Mouse (Mus musculus): ENCODE measurements at regions not wholly inside any gene's neighbourhood (a gene's known extent, or its start where the extent isn't known, plus 50 kb on each side); places are given as distances from the start of the nearest gene placed in this dataset.

DNA sequence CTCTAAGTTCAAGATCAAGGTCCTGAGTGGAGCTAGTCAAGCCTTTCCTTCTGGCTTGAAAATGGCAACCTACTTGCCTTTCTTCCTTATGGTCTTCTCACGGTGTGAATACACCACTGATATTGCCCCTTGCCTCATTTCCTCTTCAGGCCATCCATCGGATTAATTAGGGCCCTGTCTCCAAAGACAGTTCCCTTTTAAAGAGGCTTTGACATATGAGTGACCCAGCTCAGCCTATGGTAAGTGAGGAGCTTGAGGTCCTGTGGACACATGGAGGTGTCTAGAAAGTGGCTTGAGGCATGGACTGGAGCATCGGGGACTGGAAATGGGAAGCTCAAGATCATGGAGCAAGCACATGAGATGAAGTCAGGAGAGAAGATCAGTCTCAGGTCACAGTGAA is 201.5 kb downstream of the Gm10260 start:
- no peak for DNase-seq

- no peak for DNase-seq
Measured at GRCm38 (mm10) chr13:97555312-97555711, 205.1 kb downstream of the Gm10260 start.

- no peak for DNase-seq
Measured at GRCm38 (mm10) chr13:97554601-97555000, 205.8 kb downstream of the Gm10260 start.

DNA sequence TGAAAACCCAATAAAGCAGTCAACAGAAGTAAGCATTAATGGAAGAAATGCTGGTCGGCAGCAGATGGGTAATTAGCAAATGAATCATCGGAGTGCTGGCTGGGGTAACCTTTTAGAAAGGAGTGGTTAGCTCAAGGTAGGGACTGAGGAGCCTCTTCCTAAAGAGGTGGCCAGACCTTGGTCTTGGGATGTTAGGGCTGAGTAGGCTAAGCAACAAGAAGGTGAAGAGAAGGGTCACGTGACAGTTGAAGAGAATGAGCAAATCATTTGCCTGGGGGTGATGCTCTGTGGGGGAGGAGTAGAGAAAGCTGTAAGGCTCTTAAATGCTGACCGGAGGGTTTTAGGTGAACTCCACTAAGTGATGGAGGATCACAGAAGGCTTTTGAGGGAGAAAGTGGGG is 208.2 kb downstream of the Gm10260 start:
- DNase-seq: no peak

- no peak for DNase-seq
Measured at GRCm38 (mm10) chr13:97550880-97551279, 209.6 kb downstream of the Gm10260 start.

- DNase-seq: no peak
Measured at GRCm38 (mm10) chr13:97550172-97550571, 210.3 kb downstream of the Gm10260 start.

DNA sequence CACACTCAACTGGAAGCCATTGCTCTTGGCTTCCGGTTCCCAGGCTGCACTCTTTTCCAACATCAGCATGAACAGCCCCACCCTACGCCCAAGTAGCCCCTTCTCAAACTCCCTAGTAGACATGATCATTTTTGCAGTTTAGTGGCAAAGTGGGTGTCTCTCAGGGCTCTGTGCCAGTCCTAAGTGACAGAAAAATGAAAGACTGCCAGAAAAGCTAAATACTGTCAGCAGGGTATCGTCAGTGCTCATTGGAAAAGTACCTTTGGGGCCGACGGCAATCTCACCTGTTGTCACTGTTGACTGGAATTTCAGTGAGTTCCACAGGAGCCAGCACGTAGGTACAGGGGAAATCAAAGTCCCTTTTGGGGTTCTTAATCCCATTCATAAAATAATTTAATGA is 211.0 kb downstream of the Gm10260 start:
- no peak for DNase-seq

DNA sequence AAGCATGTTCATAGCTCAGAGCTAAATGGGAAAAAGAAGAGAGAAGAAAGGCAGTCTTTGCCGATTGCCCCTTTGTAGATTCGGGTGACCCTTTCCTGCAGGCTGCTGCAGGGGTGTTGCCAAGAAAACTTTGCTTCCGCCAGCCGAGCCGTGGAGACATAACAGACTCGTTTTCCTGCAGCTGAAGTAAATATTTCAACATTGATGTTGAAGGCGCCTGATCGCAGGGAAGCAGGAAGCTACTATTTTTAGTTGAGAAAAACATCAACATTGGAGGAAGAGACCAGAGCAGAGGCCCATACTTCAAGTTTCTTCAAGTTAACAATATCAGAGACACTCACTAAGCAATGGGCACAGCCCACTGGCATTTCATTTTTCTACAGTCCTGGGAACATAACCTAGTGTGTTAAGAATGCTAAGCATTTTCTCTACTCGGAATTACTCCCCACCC is 211.9 kb downstream of the Gm10260 start:
- peak; percentile 39 for DNase-seq

DNA sequence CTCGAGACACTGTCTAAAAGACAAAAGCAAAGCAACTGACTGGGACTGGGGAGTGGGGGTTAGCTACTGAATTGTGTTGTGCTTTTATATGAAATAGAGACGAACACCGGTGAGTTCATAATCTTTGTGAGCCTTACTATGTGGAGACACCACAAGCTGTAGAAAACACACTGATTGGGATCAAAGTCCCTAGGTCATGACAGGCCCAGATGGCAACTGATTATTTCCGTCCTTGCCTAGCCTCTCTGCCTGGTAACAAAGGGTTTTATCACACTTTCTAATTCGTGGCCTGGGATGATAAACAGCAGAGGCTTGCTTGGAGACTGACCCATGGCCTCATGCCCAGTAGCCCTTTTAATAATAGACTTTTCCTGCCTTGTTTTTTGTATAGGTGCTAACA is 213.5 kb downstream of the Gm10260 start:
- DNase-seq: no peak

GRCm38 (mm10) chr13:97545971-97546454 is 214.4 kb downstream of the Gm10260 start:
- no peak for DNase-seq

DNA sequence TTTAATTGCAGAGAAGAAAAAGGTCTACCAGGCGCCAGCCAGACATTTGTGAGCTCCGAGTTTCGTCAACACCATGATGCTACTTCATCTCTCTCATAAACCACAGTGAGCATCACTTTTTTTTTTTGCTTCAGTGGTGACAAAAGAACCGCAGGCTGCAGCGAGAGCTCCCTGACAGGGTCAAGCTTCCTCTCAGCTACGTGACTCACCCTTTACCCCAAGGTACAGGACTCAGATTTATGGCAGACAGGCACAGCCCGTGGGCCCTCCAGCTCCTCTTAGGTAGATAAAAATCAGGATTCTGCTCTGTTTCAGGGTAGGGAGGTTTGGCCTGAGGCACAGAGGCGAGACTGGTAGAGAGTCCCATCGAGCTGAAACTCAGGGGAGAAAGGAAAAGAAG is 220.7 kb downstream of the Gm10260 start:
- no peak for DNase-seq

DNA sequence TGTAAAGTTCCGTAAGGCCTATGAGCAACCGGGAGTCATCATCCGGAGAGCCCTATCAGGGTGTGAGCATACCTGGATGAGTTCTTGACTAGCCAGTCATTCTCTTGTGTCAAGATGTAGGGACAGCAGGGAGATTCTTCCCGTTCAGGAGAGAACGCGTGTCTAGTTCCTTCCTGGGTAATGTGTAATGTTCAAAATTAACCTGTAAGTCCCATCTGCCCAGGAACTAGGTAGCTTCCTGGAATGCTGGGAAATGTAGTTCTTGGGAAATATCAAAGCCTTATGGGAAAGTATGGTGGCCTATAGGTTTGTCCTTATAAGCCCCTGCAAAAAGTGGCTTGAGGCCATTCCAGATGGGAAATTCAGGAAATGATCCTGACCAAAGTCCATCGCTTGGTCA is 222.0 kb downstream of the Gm10260 start:
- DNase-seq: no peak

DNA sequence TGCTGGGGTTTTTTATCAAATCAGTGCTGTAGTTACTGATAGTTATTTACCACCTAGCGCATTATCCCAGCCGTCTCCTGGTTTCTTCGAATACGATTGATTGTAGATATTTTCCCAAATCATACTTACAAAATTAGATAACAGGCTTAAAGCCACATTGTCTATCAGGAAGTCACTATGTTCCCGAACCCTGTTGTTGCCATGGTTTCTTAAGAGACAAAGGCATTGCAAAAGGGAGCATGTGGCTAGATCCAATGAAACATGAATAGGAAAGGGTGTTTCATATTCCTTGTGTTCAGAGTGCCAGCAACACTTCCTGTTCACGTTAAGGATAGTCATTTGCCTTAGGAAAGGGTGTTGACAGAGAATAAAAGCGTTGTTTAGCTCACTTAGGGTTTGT is 222.7 kb downstream of the Gm10260 start:
- DNase-seq: no peak

DNA sequence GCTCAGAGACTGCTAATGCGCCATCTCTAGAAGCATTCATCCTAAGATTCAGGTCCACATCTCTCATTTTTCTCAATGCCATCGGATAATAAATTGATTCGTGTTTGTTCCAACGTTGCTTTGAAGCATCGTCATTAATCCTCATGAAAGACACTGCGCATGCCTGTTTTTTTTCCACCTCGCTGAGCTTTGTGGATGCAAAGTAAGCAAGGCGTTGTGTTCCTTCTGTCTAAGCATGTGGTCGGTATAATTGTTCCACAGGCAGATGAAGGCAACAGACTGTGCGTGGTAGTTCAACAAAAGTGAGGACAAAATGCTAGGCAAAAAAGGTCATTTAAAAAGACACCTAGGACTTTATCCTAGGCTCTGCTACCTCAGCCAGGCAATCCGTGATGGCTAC is 223.2 kb downstream of the Gm10260 start:
- no peak for DNase-seq

DNA sequence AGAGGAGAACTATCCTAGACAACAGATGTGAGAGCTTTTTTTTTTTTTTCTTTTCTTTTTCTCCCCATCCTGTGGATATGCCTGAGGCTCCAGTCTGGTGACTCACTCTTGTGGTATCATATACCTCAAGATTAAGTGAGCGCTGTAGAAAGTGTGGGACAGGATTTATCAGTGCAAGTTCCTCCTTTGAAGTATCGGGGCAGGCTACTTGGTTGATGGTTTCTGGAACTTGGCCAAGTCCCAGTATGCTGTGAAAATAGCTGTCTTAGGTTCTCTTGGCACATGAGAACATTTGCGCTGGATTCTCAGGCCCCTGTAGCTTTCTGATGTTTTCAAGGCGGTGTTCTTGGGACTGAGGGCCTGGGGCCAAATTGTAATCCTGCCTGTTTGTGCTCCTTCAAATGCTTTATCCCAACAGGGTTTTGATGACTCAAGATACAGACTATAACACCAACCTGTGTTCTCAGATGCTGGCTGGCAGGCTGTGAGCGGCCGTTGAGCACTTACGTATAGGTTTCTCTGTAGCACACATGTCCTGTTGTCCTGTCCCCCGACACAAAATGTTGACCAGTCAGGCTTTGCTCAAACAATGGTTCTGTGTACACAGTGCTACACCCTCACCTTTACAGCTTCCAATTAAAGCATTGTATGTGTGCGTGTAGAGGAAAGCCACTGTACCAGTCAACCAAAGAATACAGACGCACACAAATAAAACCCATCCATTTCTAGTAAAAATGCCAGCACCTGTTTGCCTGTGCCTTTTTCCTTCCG is 226.4 kb downstream of the Gm10260 start:
- DNase-seq: no peak

GRCm38 (mm10) chr13:97531181-97531580 is 229.3 kb downstream of the Gm10260 start:
- DNase-seq: no peak

- no peak for DNase-seq
Measured at GRCm38 (mm10) chr13:97530570-97530969, 229.9 kb downstream of the Gm10260 start.

- no peak for DNase-seq
Measured at GRCm38 (mm10) chr13:97527958-97528357, 232.5 kb downstream of the Gm10260 start.

GRCm38 (mm10) chr13:97524847-97525434 is 235.5 kb downstream of the Gm10260 start:
- DNase-seq: no peak

GRCm38 (mm10) chr13:97523523-97524412 is 236.7 kb downstream of the Gm10260 start:
- DNase-seq: no peak

GRCm38 (mm10) chr13:97520988-97521547 is 239.4 kb downstream of the Gm10260 start:
- no peak for DNase-seq

- DNase-seq: no peak
Measured at GRCm38 (mm10) chr13:97516731-97517130, 243.7 kb downstream of the Gm10260 start.
